Mouse (Mus musculus) forebrain, embryonic 12.5 days (tissue): ENCODE results near the gene Aim2. TPM values are rescaled to one million over a fixed set of nuclear protein-coding genes. Genes with fewer than 3 reads are reported as not detected.

Source experiments
- ATAC-seq: fragments of 200-750 bp; cut with Nextera tagmentation; 2 replicates; pipeline ENCODE4 v1.8.0; 2017; ENCODE audit warnings: moderate TSS enrichment; ENCODE audit not compliant: low FRiP score
- H3K27ac ChIP-seq: fragments of 300-500 bp; sonication (generic); 2 replicates; pipeline ENCODE4 v1.5.1; 2016; ENCODE audit warnings: mild to moderate bottlenecking
- H3K27me3 ChIP-seq: fragments of 300-500 bp; sonication (generic); 2 replicates; pipeline ENCODE4 v1.6.1; 2016; ENCODE audit warnings: mild to moderate bottlenecking
- H3K36me3 ChIP-seq: fragments of 300-500 bp; sonication (generic); replicated peaks from 2 replicates; pipeline ENCODE4 v1.6.1; 2016; ENCODE audit warnings: mild to moderate bottlenecking
- H3K4me1 ChIP-seq: fragments of 300-500 bp; sonication (generic); 2 replicates; pipeline ENCODE4 v1.6.1; 2016
- H3K4me2 ChIP-seq: fragments of 300-500 bp; sonication (generic); 2 replicates; pipeline ENCODE4 v1.6.1; 2016; ENCODE audit warnings: mild to moderate bottlenecking, moderate library complexity
- H3K4me3 ChIP-seq: fragments of 300-500 bp; sonication (generic); replicated peaks from 2 replicates; pipeline ENCODE4 v1.5.1; 2016; ENCODE audit warnings: mild to moderate bottlenecking
- H3K9ac ChIP-seq: fragments of 300-500 bp; sonication (generic); 2 replicates; pipeline ENCODE4 v1.6.1; 2016; ENCODE audit warnings: mild to moderate bottlenecking
- H3K9me3 ChIP-seq: fragments of 300-500 bp; sonication (generic); 2 replicates; pipeline ENCODE4 v1.6.1; 2016
- WGBS: fragments of 180-500 bp; shearing (Covaris S2); methylation state at CpG from one replicate; pipeline ENCODE4 v1.1.7; 2016; 5-methylcytosine and 5-hydroxymethylcytosine counted together
- polyA plus RNA-seq: library from polyadenylated mRNA; unstranded; fragments of >200 nt; fragmentation: Nextera tagmentation; extraction: Ambion mirVana; gene quantifications from 2 replicates; pipeline ENCODE4 v1.2.1, GENCODE M21; 2016

Aim2 gene
- polyA plus RNA-seq, 1 experiment from 2014 or later, result 7.5 TPM

DNA sequence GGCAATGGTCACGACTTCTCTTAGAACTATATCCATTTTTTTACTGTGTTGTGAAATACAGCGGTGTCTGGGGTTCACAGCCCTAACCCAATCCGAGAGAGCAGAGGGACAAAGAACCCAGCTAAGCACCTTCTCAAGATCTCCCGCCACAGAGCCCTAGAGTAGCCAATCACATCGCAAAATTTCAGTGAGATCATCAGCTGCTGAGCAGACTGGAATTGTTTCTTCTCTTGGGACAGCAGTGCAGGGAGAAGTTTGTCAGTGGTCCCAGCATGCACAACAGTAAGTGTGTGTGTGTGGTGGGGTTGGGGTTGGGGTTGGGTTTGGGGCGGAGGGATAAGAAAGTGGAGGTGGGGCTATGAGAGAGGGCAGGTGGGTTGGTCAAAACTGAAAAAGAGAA, 733 bp upstream of the Aim2 start:
- Histone ChIP-seq H3K27me3 (no peaks in the 10 kb centered on the region), H3K4me1 (peaks cover 27% of the 10 kb centered on the region), H3K36me3 (peaks cover 5% of the 10 kb centered on the region; the same call in 1 of the 2 replicates), H3K4me3 (peak overlapping the region; percentile 43), H3K4me2 (peak overlapping the region; percentile 58), H3K9me3 (no peaks in the 10 kb centered on the region), H3K9ac (peak overlapping the region; percentile 56), H3K27ac (peak overlapping the region; percentile 36; the same call in 1 of the 2 replicates)
- ATAC-seq, result peak; percentile 94
- WGBS, result 3% methylated on average over 6 of the region's 6 CpGs

DNA sequence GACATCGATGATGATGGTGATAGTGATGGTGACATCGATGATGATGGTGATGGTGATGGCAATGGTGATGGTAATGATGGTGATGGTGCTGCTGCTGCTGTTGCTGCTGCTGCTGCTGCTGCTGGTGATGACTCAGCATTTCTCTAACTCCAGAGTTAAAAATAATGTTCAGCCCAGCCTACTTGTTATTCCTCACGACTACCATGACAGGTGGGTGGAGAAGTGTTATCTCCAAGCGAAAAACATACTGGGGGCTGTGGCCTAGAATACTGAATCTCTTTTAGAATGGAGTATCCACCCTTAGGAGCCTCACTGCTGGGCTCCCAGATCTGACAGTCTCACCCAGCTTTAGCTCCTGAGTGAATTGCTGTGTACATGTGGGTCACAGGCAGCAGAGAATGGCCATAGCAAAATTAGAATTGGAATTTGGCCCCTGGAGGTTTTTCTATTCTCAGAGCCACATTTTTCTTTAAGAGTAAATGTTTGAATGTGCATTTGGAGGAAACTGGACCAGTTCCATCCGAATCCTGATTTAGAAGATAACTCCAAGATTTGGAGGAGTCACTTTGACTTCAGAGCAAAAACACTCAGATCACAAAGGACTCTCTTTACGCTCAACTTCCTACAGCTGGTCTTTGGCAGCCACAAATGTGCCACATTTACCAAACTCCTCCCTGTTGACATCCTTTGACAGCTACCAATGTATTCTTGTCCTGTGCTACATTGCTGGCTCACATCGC, 4.6 kb downstream of the Aim2 start:
- WGBS, result 83% methylated on average over 7 of the region's 7 CpGs

DNA sequence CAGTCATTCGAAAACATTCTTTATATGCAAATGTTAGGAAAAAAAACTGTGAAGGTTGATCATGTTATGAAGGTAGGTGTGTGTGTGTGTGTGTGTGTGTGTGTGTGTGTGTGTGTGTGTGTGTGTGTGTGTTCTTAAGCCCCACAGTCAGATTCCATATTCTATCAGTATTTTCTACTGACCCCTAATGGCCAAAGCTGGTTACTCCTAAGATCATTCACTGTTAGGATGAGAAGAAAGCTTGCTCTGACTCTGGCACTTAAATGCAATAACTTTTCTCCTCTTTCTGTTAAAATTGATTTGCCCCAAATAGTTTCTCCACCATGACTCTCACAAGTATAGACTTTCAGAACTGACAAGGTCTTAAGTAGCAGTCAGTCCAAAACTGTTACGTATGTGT, 6.0 kb downstream of the Aim2 start:
- H3K4me3 ChIP-seq, result no peak overlapping the region
- no peak overlapping the region for H3K4me2 ChIP-seq
- 87% methylated on average over 2 of the region's 2 CpGs for WGBS
- H3K27me3 ChIP-seq, result no peaks in the 10 kb centered on the region
- H3K4me1 ChIP-seq, result peaks cover 13% of the 10 kb centered on the region
- H3K9me3 ChIP-seq, result no peaks in the 10 kb centered on the region
- H3K36me3 ChIP-seq, result no peaks in the 10 kb centered on the region; the same call in 1 of the 2 replicates
- H3K9ac ChIP-seq, result no peak overlapping the region
- no peak for ATAC-seq
- H3K27ac ChIP-seq, result no peak overlapping the region

More for the DNA sequence above, 4.6 kb downstream of the Aim2 start:
- Histone ChIP-seq H3K9ac (no peak overlapping the region), H3K4me3 (no peak overlapping the region), H3K9me3 (no peaks in the 10 kb centered on the region), H3K4me1 (peaks cover 27% of the 10 kb centered on the region), H3K4me2 (no peak overlapping the region), H3K27ac (peak overlapping the region; percentile 42; the same call in 1 of the 2 replicates), H3K27me3 (no peaks in the 10 kb centered on the region), H3K36me3 (no peaks in the 10 kb centered on the region; the same call in 1 of the 2 replicates)
- ATAC-seq, result no peak

DNA sequence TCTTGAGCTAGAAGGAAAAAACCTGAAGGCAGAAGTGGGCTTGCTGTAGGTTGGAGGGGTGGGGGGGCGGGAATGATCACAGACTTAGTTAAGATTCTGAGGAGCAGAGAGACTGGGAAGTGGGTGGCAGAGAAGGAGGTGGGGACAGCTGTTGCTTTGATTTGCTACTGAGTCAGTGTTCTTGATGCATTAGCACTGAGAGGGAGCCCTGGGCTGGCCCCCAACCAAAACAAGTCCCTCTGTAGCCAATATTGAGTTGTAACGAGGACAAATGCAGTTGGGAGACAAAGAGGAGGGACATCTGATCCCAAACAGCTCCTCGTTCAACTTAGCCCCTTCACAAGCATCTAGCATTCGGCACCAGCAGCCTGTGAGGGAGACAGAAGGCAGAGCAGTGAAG, 7.1 kb downstream of the Aim2 start:
- Histone ChIP-seq H3K4me2 (no peak overlapping the region), H3K9ac (no peak overlapping the region), H3K9me3 (no peaks in the 10 kb centered on the region), H3K4me1 (peaks cover 12% of the 10 kb centered on the region), H3K4me3 (no peak overlapping the region), H3K27ac (no peak overlapping the region), H3K27me3 (no peaks in the 10 kb centered on the region), H3K36me3 (no peaks in the 10 kb centered on the region; the same call in 1 of the 2 replicates)
- ATAC-seq, result no peak
- 38% methylated on average over 4 of the region's 4 CpGs for WGBS

DNA sequence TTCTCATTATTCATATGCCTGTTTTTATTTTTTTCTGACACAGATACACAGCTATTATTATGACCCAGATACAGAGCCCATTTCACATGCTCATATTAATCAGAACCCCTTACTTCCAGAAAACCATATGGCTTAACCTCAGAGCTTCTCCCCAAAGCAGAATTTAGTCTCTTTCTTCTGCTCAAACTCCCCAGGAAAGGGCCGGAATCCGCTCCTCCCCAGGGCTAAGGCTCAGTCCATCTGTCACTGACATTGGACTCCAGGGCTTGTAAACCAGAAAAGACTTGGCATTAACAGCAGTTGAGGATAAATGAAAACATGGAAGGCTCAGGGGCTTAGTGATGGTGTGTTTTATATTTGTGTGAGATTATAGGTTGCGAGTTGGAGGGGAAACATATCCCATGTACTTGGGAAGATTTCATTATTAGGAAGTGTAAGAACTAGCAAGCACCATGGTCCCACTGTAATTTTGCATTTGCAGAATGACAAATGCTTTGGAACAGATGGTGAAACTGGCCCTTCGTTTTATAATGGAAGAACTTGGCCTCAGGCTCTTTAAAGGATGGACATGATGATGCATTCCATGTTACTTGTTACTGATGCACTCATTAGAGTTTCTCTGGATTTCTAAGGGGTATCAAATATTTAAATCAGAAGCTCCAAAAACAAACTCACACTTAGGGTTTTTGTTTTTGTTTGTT, 9.1 kb downstream of the Aim2 start:
- Histone ChIP-seq H3K27ac (0 out of 2 replicates have a peak overlapping the region, but pooled peaks have one; percentile 6), H3K4me3 (no peak overlapping the region), H3K4me2 (no peak overlapping the region), H3K9ac (no peak overlapping the region), H3K27me3 (no peaks in the 10 kb centered on the region), H3K36me3 (no peaks in the 10 kb centered on the region; the same call in none of the 2 replicates), H3K9me3 (no peaks in the 10 kb centered on the region), H3K4me1 (peaks cover 12% of the 10 kb centered on the region)
- WGBS, result 84% methylated on average over 4 of the region's 4 CpGs
- no peak for ATAC-seq

DNA sequence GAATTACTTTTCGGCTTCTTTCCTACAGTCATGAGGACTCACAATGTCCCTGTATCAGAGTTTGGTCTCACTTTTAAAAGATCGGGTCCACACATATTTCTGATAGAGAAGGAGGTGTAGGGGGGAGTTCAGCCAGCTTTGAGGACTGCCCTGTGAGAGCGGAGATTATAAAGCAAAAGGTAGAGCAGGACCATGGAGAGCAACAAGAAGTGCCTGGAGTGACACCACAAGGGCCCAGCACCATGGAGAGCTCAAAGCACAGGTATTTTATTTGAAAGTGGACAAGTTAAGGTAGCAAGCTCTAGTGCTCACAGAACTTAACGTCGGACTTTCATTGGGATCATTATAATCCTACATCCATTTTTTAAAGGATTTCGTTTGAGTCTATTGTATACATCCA, 11.0 kb downstream of the Aim2 start:
- Histone ChIP-seq H3K4me1 (peaks cover 22% of the 10 kb centered on the region), H3K36me3 (no peaks in the 10 kb centered on the region; the same call in 1 of the 2 replicates), H3K4me3 (no peak overlapping the region), H3K27me3 (no peaks in the 10 kb centered on the region), H3K9me3 (no peaks in the 10 kb centered on the region), H3K27ac (no peak overlapping the region), H3K9ac (no peak overlapping the region), H3K4me2 (no peak overlapping the region)
- 57% methylated on average over 6 of the region's 6 CpGs for WGBS
- ATAC-seq, result no peak

DNA sequence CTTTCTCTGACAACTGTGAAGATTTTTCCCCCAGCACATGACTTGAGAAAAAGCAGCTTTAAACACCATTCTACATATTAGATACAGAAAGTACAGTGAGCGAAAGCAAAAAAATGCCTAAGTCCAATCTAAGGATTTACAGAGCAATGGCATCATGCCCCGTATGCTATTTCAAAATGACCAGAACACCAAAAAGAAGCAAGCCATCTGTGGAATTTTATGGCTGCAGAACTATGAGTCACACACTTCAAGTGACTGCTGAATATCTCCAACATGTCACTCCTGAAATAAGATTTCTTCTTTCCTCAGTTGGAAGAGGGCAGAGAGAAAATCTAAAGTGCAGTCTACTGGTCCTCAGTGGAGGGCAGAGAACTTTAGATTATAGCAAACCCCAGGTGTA, 12.8 kb downstream of the Aim2 start:
- no peak overlapping the region for H3K4me3 ChIP-seq
- no peak overlapping the region for H3K27ac ChIP-seq
- no peak overlapping the region for H3K9ac ChIP-seq
- H3K9me3 ChIP-seq, result no peaks in the 10 kb centered on the region
- 94% methylated on average over 2 of the region's 2 CpGs for WGBS
- H3K4me2 ChIP-seq, result no peak overlapping the region
- no peaks in the 10 kb centered on the region for H3K27me3 ChIP-seq
- H3K4me1 ChIP-seq, result peaks cover 26% of the 10 kb centered on the region
- no peak for ATAC-seq
- H3K36me3 ChIP-seq, result no peaks in the 10 kb centered on the region; the same call in 1 of the 2 replicates

DNA sequence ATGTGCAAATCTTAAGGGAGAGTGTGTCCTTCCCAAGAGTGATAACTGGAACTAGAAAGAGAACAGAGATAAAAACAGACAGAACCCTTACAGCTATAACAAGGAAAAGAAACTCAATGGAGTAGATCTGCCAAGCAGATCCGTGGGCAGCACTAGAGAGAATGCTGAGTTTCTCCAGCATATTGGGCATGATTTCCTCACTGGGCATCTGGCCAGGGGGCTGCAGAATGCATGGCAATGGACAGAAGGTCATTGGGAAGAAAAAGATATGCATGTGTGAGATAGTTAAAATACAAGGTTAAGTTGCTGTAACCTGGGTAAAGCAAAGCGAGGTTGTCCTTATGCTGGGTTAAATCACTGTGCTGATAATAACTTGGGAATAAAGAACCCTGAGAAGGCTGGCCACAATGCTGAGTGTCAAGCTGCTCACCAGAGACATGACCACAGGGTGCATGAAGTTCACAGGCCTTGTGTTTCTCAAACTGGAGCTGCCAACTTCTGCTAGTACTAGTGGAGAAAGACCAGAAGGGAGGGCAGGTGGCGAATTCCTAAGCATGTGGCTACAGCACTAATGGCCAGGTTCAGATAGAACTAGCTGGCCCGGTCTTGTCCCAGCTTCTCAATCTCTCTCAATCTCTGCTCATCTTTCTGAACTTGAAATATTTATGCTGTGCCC, 13.6 kb downstream of the Aim2 start:
- no peak overlapping the region for H3K4me3 ChIP-seq
- no peaks in the 10 kb centered on the region for H3K9me3 ChIP-seq
- no peak for ATAC-seq
- peaks cover 26% of the 10 kb centered on the region for H3K4me1 ChIP-seq
- no peak overlapping the region for H3K4me2 ChIP-seq
- no peaks in the 10 kb centered on the region; the same call in 1 of the 2 replicates for H3K36me3 ChIP-seq
- H3K27ac ChIP-seq, result no peak overlapping the region
- no peak overlapping the region for H3K9ac ChIP-seq
- 88% methylated on average over 4 of the region's 4 CpGs for WGBS
- H3K27me3 ChIP-seq, result no peaks in the 10 kb centered on the region

DNA sequence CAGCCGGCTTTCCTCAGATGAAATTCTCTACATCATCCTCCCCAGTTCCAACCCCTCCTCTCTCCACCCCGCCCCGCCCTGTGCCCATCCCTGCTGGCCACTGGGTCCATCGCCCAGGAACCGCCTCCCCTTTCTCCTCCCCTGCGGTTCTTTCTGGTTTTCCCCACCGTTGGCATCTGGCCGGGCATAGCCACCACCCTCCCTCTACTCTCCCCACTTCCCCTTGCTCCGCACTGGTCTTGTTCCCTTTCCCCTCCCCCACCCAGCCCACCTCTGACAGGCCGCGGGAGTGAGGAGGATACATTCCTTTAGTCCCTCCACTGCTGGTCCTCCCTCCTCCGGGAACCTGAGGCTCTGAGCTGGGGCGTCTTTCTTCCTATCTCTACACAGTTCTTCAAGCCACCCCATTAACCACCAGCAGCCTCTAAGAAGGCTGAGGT, 15.3 kb downstream of the Aim2 start:
- Histone ChIP-seq H3K4me1 (peaks cover 23% of the 10 kb centered on the region), H3K4me3 (peak overlapping the region; percentile 83), H3K4me2 (peak overlapping the region; percentile 92), H3K9me3 (no peaks in the 10 kb centered on the region), H3K27ac (no peak overlapping the region), H3K9ac (peak overlapping the region; percentile 92), H3K27me3 (no peaks in the 10 kb centered on the region), H3K36me3 (no peaks in the 10 kb centered on the region; the same call in 1 of the 2 replicates)
- WGBS, result 2% methylated on average over 13 of the region's 13 CpGs
- peak; percentile 34 for ATAC-seq

DNA sequence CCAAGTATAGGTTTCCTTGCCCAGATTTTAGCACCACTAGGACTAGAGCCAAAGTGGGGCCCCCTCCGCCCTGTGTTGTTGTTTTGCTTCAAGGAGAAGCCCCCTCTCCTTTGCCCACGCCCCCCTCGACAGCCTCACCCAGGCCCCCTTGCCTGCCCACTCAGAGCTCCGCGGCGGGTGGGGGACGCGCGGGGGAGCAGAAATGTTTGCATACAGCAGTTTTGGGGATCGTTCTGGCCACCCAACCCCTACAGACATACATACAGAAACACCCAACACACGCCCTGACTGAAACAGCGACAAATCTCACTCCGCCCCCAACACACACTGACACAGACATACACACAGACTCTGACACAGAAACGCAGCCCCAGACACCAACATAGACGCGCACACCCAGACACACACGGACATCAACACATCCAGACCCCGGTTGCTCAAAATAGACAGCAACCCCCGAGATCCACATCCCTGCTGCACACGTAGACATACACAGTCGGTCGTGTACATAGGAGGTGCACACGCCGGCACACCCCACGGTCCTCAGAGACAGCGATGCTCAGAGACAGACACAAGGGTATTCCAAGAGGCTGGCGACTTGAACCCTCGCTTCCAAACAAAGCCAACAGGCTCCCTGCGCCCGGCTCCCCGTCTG, 16.1 kb downstream of the Aim2 start:
- ATAC-seq, result peak; percentile 63
- WGBS, result under 1% methylated on average over 31 of the region's 31 CpGs
- peak overlapping the region; percentile 92 for H3K9ac ChIP-seq
- no peaks in the 10 kb centered on the region for H3K9me3 ChIP-seq
- H3K27ac ChIP-seq, result peak overlapping the region; percentile 76
- peak overlapping the region; percentile 83 for H3K4me3 ChIP-seq
- H3K27me3 ChIP-seq, result no peaks in the 10 kb centered on the region
- H3K36me3 ChIP-seq, result no peaks in the 10 kb centered on the region; the same call in 1 of the 2 replicates
- peak overlapping the region; percentile 92 for H3K4me2 ChIP-seq
- H3K4me1 ChIP-seq, result peaks cover 23% of the 10 kb centered on the region

DNA sequence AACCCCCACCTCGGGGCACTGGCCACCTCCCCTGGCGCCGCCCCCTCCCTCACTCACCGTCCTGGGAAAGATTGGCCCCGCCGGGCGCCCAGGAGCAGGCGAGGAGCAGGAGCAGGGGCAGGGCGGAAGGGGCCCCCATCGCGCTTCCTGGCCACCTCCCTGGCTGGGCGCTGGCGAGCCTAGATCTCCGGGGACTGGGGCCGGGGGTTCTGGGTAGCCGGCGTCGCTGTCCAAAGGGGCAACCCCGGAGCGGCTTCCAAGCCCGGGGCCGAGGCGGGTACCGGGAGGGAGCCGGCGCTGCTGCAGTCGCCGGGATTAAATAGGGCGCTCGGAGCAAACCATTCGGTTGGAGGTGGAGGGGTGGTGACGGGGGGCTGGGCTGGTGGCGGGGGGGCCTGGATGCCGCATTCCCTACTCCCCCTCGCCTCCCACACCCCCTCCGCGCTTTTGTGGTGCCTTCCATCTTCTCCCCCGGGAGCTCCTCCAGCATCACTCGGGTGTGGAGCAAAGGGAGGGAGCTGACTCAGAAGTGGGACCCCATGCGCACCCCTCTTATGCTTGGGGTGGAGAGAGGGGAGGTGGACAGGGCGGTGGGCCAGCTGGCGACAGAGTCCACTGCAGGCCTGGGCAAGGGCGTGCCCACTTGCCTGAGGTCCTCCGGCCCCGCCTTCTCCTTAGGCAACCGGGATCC, 16.8 kb downstream of the Aim2 start, which contains the start of gene Cadm3:
Gene Cadm3, minus strand, starts transcription at position 340 of the 691 bp plus-strand sequence.
- Histone ChIP-seq H3K9ac (peak within 1 kb of the TSS; percentile 92), H3K4me2 (peak within 1 kb of the TSS; percentile 92), H3K4me3 (peak within 1 kb of the TSS; percentile 83), H3K27me3 (no peaks in the 10 kb centered on the region), H3K9me3 (no peaks in the 10 kb centered on the region), H3K36me3 (no peaks in the 10 kb centered on the region; the same call in 1 of the 2 replicates), H3K27ac (peak within 1 kb of the TSS; percentile 76), H3K4me1 (peaks cover 23% of the 10 kb centered on the region)
- peak; percentile 93 for ATAC-seq
- WGBS, result 1% methylated on average over 43 of the region's 46 CpGs
